Mouse (Mus musculus): ENCODE measurements at regions not wholly inside any gene's neighbourhood (a gene's known extent, or its start where the extent isn't known, plus 50 kb on each side); places are given as distances from the start of the nearest gene placed in this dataset.

GRCm38 (mm10) chr12:54572866-54573265 is 83.5 kb downstream of the Sptssa start:
- TF ChIP-seq CTCF (IDR thresholded peaks at IDR 0.05; ENCODE audit: insufficient read depth, low read length) = no peak
- no peak for TF ChIP-seq POLR2A (IDR thresholded peaks at IDR 0.05; ENCODE audit: borderline replicate concordance, extremely low read depth, low read depth, low read length)

Measured in lung, adult 2 months (tissue).